Mouse (Mus musculus) lung, postnatal 0 days (tissue): ENCODE data around the gene Il1r1.

Experiments used
- CTCF ChIP-seq: IDR thresholded peaks from 2 replicates; pipeline ENCODE4 v1.5.1; 2016; ENCODE audit warnings: antibody characterized with exemption, mild to moderate bottlenecking
- EP300 ChIP-seq: IDR thresholded peaks from 2 replicates; pipeline ENCODE4 v1.6.1; 2016; ENCODE audit warnings: antibody characterized with exemption, mild to moderate bottlenecking, control low read depth

DNA sequence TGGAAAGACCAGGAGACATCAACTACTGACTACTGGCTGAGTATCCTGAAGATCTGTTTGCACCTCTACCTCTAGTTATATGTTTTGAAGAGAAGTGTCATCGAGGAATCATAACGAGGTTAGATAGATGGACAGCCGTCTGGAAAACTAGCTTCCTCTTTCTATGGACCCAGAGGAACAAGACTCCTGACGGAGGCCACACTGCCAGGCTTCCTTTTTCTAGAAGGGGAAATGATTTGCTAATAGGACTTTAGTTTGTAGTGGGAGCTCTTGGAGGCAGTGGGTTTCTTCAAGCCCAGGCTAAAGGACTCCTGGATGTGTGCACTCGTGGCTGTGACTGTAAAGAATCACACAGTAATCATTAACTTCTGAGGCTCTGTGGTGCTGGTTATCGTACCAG lies 96.9 kb downstream of the Il1r1 start:
- no peak for TF ChIP-seq CTCF
- TF ChIP-seq EP300: no peak
